ENCODE assay signal across 15 mouse cellular contexts in the genomic region with DNA sequence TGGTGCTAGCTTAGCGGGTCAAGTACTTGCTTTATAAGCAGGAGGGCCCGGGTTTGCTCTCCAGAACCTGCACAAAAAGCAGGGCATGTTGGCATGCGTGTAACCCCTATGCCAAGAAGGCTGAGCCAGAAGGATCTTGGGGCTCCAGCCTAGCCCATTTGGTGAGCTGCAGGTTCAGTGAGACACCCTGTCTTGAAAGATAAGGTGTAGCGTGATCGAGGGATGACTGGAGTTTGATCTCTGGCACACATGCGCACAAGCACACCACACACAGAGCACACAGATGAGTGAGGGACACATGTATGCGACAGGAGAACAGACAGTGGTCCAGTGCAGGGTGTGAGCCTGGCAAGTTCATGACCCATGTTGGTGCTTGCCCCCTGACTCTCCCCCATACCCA.
"Had no signal": no experiment of that assay in that cellular context is flagged by ENCODE, and none has a peak within 500 bp of the region (broad histone marks: within the 10 kb centered on the region; RNA-seq: fewer than 3 reads in every experiment).

No protein-coding gene starts in this region.

- ATAC-seq: intestine, postnatal 0 days; midbrain, embryonic 15.5 days had no signal

- H3K27ac ChIP-seq: limb, embryonic 15.5 days; midbrain, embryonic 10.5 days; midbrain, embryonic 15.5 days; neural tube, embryonic 13.5 days had no signal

- H3K4me1 ChIP-seq: midbrain, embryonic 15.5 days; neural tube, embryonic 13.5 days had no signal

- H3K4me2 ChIP-seq: limb, embryonic 15.5 days; lung, embryonic 14.5 days; midbrain, embryonic 15.5 days; neural tube, embryonic 13.5 days had no signal

- DNase-seq: kidney, adult 8-10 months; kidney, postnatal 25 days; layer of hippocampus, adult 9-11 months; layer of hippocampus, postnatal 36 days; lung, embryonic 14.5 days; lung, postnatal 10 days; lung, postnatal 4 days; retina, postnatal 1 day; right cerebral cortex, postnatal 4 days; thymus, postnatal 36 days had no signal

- H3K27me3 ChIP-seq: limb, embryonic 15.5 days; midbrain, embryonic 15.5 days; neural tube, embryonic 13.5 days had no signal

- H3K9me3 ChIP-seq: limb, embryonic 15.5 days; midbrain, embryonic 10.5 days; midbrain, embryonic 15.5 days; neural tube, embryonic 13.5 days had no signal

- H3K36me3 ChIP-seq: limb, embryonic 15.5 days; midbrain, embryonic 10.5 days; midbrain, embryonic 15.5 days; neural tube, embryonic 13.5 days had no signal

- H3K4me3 ChIP-seq: limb, embryonic 15.5 days; midbrain, embryonic 10.5 days; midbrain, embryonic 15.5 days; neural tube, embryonic 13.5 days had no signal

- H3K9ac ChIP-seq: limb, embryonic 15.5 days; lung, embryonic 14.5 days; midbrain, embryonic 15.5 days; neural tube, embryonic 13.5 days had no signal
